Mouse (Mus musculus) adrenal gland, postnatal 10 days (tissue): Measurements from ENCODE around the gene Gm21627. TPM values are rescaled to one million over a fixed set of nuclear protein-coding genes. Genes with fewer than 3 reads are reported as not detected.
"Not testable (repeated sequence)": the region's sequence is repeated elsewhere in the genome, so short reads cannot be mapped to it uniquely, and the experiment has no call there.

Source experiments
- DNase-seq: peaks from one replicate; pipeline ENCODE4 v3.0.0; 2021; ENCODE audit warnings: mixed read lengths
- long read RNA-seq, 2 experiments: library from polyadenylated mRNA; stranded (forward); transcript quantifications; one replicate each; pipeline ENCODE4 v2.0.0; 2021
- total RNA-seq, 2 experiments: library from RNA; stranded (reverse); gene quantifications; 2 replicates each; pipeline ENCODE4 v1.2.3; 2021

Gm21627 gene
- total RNA-seq, result not detected
- long read RNA-seq, experiment 1, result 0 reads
- long read RNA-seq, experiment 2, result 0 reads

- DNase-seq, result not testable (repeated sequence)
Observed at GRCm38 (mm10) chrY:63228127-63228526, at the start of gene Gm21627. Gm21627 (plus strand) TSS chrY:63228427.
